Mouse (Mus musculus): ENCODE data around the gene Phkg1. TPM values are rescaled to one million over a fixed set of nuclear protein-coding genes. Genes with fewer than 3 reads are reported as not detected.
"Not testable (repeated sequence)": the region's sequence is repeated elsewhere in the genome, so short reads cannot be mapped to it uniquely, and the experiment has no call there.

Phkg1 gene
- polyA plus RNA-seq (2012; ENCODE audit: insufficient read depth, insufficient read length, missing spikeins): 2.3 and 9.8 TPM in 2 replicates

DNA sequence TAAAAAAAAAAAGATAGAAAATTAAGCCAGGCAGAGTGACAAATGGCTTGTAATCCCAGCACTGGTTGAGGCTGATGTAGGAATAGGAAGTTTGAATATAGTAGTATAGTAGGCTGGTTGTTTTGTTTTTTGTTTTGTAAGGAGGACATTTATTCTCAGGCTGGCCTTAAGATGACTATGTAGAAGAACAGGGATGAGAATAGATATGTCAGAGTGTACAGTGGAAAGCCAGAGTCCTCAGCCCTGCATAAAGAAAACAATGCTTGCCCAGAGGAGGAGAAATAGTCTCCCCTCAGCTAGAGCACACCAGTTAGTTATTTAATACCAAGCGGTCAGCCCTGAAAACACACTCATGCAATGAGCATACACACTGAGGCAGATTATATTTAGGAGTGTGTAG lies at the start of gene Phkg1:
Gene Phkg1 (minus strand): TSS at position 101 of the 400 bp plus-strand sequence.
- H3K4me1 ChIP-seq (ENCODE audit: control insufficient read depth, insufficient read depth, insufficient read length, low read length): no peaks in the 10 kb centered on the region
- H3K4me3 ChIP-seq (ENCODE audit: insufficient read depth, low read depth, low read length): no peak within 1 kb of the TSS
- H3K27ac ChIP-seq (replicated peaks; ENCODE audit: low read depth, low read length): no peak within 1 kb of the TSS

- no peak overlapping the region for H3K4me3 ChIP-seq (ENCODE audit: insufficient read depth, low read depth, low read length)
- no peak overlapping the region for H3K27ac ChIP-seq (replicated peaks; ENCODE audit: low read depth, low read length)
- H3K4me1 ChIP-seq (ENCODE audit: control insufficient read depth, insufficient read depth, insufficient read length, low read length): no peaks in the 10 kb centered on the region
Measured at GRCm38 (mm10) chr5:129947528-129948033, 49.2 kb upstream of the Phkg1 start.

DNA sequence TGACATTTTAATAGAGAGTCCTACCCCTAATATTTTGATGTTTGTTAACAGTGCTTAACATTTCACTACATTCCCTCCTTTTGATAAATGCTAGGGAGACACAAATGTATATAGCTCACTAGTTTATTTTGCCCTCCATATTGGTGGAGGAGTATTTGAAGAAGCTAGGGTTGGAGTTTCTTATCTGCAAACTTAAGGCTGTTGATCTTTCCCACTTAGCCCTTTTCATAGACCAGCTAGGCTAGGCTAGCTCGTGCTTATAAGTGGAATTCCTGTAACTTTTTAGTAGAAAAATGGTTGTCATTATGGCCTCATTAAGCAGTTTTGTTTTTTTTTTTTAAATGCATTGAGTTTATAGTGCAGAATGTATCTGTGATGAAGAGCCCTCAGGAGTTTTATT lies 45.1 kb upstream of the Phkg1 start:
- Histone ChIP-seq H3K27ac (replicated peaks; ENCODE audit: low read depth, low read length) (no peak overlapping the region), H3K4me1 (ENCODE audit: control insufficient read depth, insufficient read depth, insufficient read length, low read length) (no peaks in the 10 kb centered on the region), H3K4me3 (ENCODE audit: insufficient read depth, low read depth, low read length) (no peak overlapping the region)

- Histone ChIP-seq H3K4me3 (ENCODE audit: insufficient read depth, low read depth, low read length) (peak overlapping the region; percentile 76), H3K27ac (replicated peaks; ENCODE audit: low read depth, low read length) (peak overlapping the region; percentile 13; the same call in 1 of the 2 replicates)
- not testable (repeated sequence) for H3K4me1 ChIP-seq (ENCODE audit: control insufficient read depth, insufficient read depth, insufficient read length, low read length)
Measured at GRCm38 (mm10) chr5:129942073-129942939, 44.0 kb upstream of the Phkg1 start.

DNA sequence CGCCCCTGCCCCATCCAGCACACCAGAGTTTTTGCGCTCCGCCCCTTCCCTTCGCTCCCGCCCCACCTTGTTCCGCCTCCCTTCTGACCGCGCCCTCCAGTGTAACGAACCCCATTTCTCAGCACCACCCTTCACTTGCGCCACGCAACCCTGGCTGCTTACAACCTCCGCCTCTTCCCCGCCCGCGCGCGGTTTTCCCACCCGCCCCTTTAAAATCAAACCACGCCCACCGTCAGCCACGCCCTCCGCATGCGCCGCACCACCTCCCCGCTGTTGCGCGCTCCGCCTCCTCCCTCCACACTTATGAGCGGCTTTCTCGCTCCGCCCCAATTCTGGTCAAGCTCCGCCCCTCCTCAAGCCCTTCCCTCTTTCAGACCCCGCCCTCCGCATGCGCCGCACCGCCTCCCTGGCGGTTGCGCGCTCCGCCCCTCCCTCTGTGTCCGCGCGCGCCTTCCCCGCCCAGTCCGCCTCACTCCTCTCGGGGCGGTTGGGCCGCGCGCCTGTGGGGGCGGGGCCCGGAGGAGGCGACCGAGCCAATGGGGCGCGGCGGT lies 43.2 kb upstream of the Phkg1 start, which contains the start of gene Vkorc1l1:
Gene Vkorc1l1 (plus strand): TSS at position 476 of the 551 bp plus-strand sequence.
- H3K4me3 ChIP-seq (ENCODE audit: insufficient read depth, low read depth, low read length): peak within 1 kb of the TSS; percentile 76
- peak within 1 kb of the TSS; percentile 57 for H3K27ac ChIP-seq (replicated peaks; ENCODE audit: low read depth, low read length)
- H3K4me1 ChIP-seq (ENCODE audit: control insufficient read depth, insufficient read depth, insufficient read length, low read length): no peaks in the 10 kb centered on the region

DNA sequence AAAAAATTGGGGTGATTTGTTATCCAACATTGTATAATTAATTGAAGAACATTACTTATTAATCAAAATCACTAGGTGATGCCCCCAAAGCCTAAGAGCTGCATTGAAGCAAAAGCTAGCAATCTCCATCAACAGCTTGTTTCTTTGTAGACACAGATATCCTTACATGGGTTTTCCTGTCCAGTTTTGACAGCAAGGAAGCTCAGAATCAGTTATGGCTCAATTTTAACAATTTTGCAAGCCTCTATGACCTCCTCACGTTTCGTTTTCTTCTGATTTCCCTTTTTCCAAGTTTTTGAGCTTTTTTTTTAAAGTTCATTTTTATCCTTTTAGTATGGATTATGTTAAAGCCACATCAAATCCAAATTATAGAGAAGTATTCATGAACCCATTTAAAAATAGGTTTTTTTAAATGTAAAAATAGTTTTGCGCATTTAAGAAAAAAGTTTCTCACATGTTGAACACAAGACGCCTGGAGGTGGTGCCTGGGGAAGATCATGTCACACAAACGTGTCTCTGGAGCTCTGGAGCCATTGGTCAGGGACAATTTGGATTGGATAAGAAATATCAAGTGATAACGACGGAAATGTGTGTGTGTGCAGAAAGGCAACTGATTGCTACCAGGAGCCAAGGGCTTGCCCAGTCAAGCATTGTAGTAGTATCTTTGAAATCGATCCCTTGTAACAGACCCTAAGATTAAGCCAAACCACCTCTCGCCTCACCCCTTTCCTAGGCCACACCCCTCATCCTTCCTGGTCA lies 42.6 kb upstream of the Phkg1 start:
- peak overlapping the region; percentile 57 for H3K27ac ChIP-seq (replicated peaks; ENCODE audit: low read depth, low read length)
- H3K4me1 ChIP-seq (ENCODE audit: control insufficient read depth, insufficient read depth, insufficient read length, low read length): no peaks in the 10 kb centered on the region
- H3K4me3 ChIP-seq (ENCODE audit: insufficient read depth, low read depth, low read length): peak overlapping the region; percentile 60

DNA sequence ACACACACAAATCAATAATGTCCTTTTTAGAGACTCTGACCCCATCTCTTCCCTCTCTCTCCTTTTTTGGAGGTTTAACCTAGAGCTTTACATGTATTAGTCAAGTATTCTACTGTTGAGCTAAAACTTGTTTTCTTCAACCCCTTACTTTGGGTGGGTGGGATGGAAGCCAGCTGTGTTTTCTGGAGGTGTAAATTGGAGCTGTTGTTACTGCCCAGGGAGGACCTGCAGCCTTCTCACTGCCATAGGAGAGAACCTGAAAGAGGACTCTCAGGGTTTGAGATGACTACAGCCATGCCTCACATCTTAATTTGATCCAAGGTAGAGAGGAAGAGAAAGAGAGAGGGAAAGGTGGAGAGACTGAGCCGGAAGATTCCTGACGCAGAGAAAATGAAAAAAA lies 41.9 kb upstream of the Phkg1 start:
- Histone ChIP-seq H3K4me3 (ENCODE audit: insufficient read depth, low read depth, low read length) (no peak overlapping the region), H3K4me1 (ENCODE audit: control insufficient read depth, insufficient read depth, insufficient read length, low read length) (no peaks in the 10 kb centered on the region), H3K27ac (replicated peaks; ENCODE audit: low read depth, low read length) (peak overlapping the region; percentile 19; the same call in 1 of the 2 replicates)

DNA sequence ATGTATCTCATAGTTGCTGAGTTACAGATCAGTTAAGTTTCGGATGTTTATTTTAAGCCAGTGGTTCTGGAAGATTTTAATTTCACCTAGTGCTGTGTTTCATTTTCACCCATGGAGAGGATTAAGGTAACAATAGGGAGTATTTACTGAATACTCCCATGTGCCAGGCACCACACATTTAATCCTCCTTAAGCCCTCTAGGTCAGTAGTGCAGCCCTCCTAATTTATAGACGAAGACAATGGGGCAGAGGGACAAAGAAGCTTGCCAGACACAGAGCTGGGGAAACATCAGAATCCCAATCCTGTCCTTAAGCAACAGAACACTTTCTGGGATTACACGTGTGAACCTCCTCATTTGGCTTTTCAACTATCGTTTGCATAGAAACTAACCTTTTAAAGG lies 38.6 kb upstream of the Phkg1 start:
- peaks cover 2% of the 10 kb centered on the region; the same call in 1 of the 2 replicates for H3K4me1 ChIP-seq (ENCODE audit: control insufficient read depth, insufficient read depth, insufficient read length, low read length)
- no peak overlapping the region for H3K4me3 ChIP-seq (ENCODE audit: insufficient read depth, low read depth, low read length)
- H3K27ac ChIP-seq (replicated peaks; ENCODE audit: low read depth, low read length): no peak overlapping the region

- Histone ChIP-seq H3K27ac (replicated peaks; ENCODE audit: low read depth, low read length) (peak overlapping the region; percentile 93), H3K4me1 (ENCODE audit: control insufficient read depth, insufficient read depth, insufficient read length, low read length) (peaks cover 3% of the 10 kb centered on the region; the same call in 1 of the 2 replicates), H3K4me3 (ENCODE audit: insufficient read depth, low read depth, low read length) (peak overlapping the region; percentile 15; the same call in 1 of the 2 replicates)
Measured at GRCm38 (mm10) chr5:129929924-129930855, 31.8 kb upstream of the Phkg1 start.

- Histone ChIP-seq H3K4me1 (ENCODE audit: control insufficient read depth, insufficient read depth, insufficient read length, low read length) (no peaks in the 10 kb centered on the region), H3K27ac (replicated peaks; ENCODE audit: low read depth, low read length) (no peak overlapping the region), H3K4me3 (ENCODE audit: insufficient read depth, low read depth, low read length) (no peak overlapping the region)
Measured at GRCm38 (mm10) chr5:129925933-129926332, 27.6 kb upstream of the Phkg1 start.

- Histone ChIP-seq H3K27ac (replicated peaks; ENCODE audit: low read depth, low read length) (no peak overlapping the region; the same call in 1 of the 2 replicates), H3K4me3 (ENCODE audit: insufficient read depth, low read depth, low read length) (no peak overlapping the region)
Measured at GRCm38 (mm10) chr5:129924820-129925452, 26.6 kb upstream of the Phkg1 start.

GRCm38 (mm10) chr5:129921972-129922371 lies 23.6 kb upstream of the Phkg1 start:
- H3K4me1 ChIP-seq (ENCODE audit: control insufficient read depth, insufficient read depth, insufficient read length, low read length): no peaks in the 10 kb centered on the region
- no peak overlapping the region for H3K4me3 ChIP-seq (ENCODE audit: insufficient read depth, low read depth, low read length)
- no peak overlapping the region for H3K27ac ChIP-seq (replicated peaks; ENCODE audit: low read depth, low read length)

More at GRCm38 (mm10) chr5:129924820-129925452, 26.6 kb upstream of the Phkg1 start:
- no peaks in the 10 kb centered on the region for H3K4me1 ChIP-seq (ENCODE audit: control insufficient read depth, insufficient read depth, insufficient read length, low read length)

DNA sequence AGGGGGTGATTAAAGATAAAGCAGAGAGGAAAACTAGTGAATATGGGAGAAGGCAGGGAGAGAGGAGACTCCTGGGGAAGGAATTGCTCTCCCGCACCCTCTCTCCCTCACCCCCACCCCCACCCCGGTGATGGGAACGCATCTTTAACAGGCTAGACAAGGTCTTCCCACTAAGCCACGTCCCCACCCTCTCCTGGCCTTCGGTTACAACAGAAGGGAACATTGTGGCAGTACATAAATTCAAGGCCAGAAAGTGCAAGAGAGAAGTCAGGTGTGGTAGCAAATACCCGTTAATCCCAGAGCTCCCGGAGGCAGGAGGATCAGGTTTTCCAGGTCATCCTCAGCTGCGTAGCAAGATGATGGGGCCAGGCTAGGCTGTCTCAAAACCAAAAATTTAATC lies 21.0 kb upstream of the Phkg1 start:
- H3K27ac ChIP-seq (replicated peaks; ENCODE audit: low read depth, low read length): no peak overlapping the region
- H3K4me3 ChIP-seq (ENCODE audit: insufficient read depth, low read depth, low read length): no peak overlapping the region
- no peaks in the 10 kb centered on the region for H3K4me1 ChIP-seq (ENCODE audit: control insufficient read depth, insufficient read depth, insufficient read length, low read length)

GRCm38 (mm10) chr5:129918752-129919151 lies 20.4 kb upstream of the Phkg1 start:
- Histone ChIP-seq H3K4me1 (ENCODE audit: control insufficient read depth, insufficient read depth, insufficient read length, low read length) (no peaks in the 10 kb centered on the region), H3K27ac (replicated peaks; ENCODE audit: low read depth, low read length) (no peak overlapping the region), H3K4me3 (ENCODE audit: insufficient read depth, low read depth, low read length) (no peak overlapping the region)
